Mouse (Mus musculus) midbrain, embryonic 12.5 days (tissue): ENCODE data around the gene Olfr1219. TPM values are rescaled to one million over a fixed set of nuclear protein-coding genes. Genes with fewer than 3 reads are reported as not detected.

Experiments used
- ATAC-seq: fragments of 200-750 bp; cut with Nextera tagmentation; 2 replicates; pipeline ENCODE4 v1.8.0; 2017; ENCODE audit warnings: low read depth, moderate TSS enrichment, moderate library complexity; ENCODE audit not compliant: low FRiP score
- H3K27ac ChIP-seq: fragments of 300-500 bp; sonication (generic); replicated peaks from 2 replicates; pipeline ENCODE4 v1.5.1; 2016; ENCODE audit warnings: mild to moderate bottlenecking
- H3K27me3 ChIP-seq: fragments of 300-500 bp; sonication (generic); 2 replicates; pipeline ENCODE4 v1.6.1; 2016; ENCODE audit warnings: mild to moderate bottlenecking
- H3K36me3 ChIP-seq: fragments of 300-500 bp; sonication (generic); 2 replicates; pipeline ENCODE4 v1.6.1; 2016
- H3K4me1 ChIP-seq: fragments of 300-500 bp; sonication (generic); 2 replicates; pipeline ENCODE4 v1.6.1; 2016
- H3K4me2 ChIP-seq: fragments of 300-500 bp; sonication (generic); replicated peaks from 2 replicates; pipeline ENCODE4 v1.6.1; 2016; ENCODE audit warnings: mild to moderate bottlenecking, moderate library complexity
- H3K4me3 ChIP-seq: fragments of 300-500 bp; sonication (generic); 2 replicates; pipeline ENCODE4 v1.5.1; 2016; ENCODE audit warnings: mild to moderate bottlenecking
- H3K9ac ChIP-seq: fragments of 300-500 bp; sonication (generic); replicated peaks from 2 replicates; pipeline ENCODE4 v1.6.1; 2016; ENCODE audit warnings: mild to moderate bottlenecking, moderate library complexity
- H3K9me3 ChIP-seq: fragments of 300-500 bp; sonication (generic); 2 replicates; pipeline ENCODE4 v1.6.1; 2016; ENCODE audit warnings: mild to moderate bottlenecking
- WGBS: fragments of 180-500 bp; shearing (Covaris S2); methylation state at CpG from one replicate; pipeline ENCODE4 v1.1.7; 2016; 5-methylcytosine and 5-hydroxymethylcytosine counted together
- polyA plus RNA-seq: library from polyadenylated mRNA; unstranded; fragments of >200 nt; fragmentation: Nextera tagmentation; extraction: Ambion mirVana; gene quantifications from 2 replicates; pipeline ENCODE4 v1.2.1, GENCODE M21; 2016

Gene Olfr1219
- polyA plus RNA-seq = not detected in 2 replicates

GRCm38 (mm10) chr2:89083413-89083812 is at the start of gene Olfr1219:
Gene Olfr1219, minus strand, starts transcription at chr2:89083513.
- 60% methylated on average over 1 of the region's 1 CpGs for WGBS
- Histone ChIP-seq H3K36me3 (no peaks in the 10 kb centered on the region), H3K27ac (no peak within 1 kb of the TSS), H3K4me2 (no peak within 1 kb of the TSS), H3K4me1 (no peaks in the 10 kb centered on the region), H3K4me3 (no peak within 1 kb of the TSS), H3K9me3 (no peaks in the 10 kb centered on the region), H3K27me3 (no peaks in the 10 kb centered on the region), H3K9ac (no peak within 1 kb of the TSS)
- no peak for ATAC-seq

DNA sequence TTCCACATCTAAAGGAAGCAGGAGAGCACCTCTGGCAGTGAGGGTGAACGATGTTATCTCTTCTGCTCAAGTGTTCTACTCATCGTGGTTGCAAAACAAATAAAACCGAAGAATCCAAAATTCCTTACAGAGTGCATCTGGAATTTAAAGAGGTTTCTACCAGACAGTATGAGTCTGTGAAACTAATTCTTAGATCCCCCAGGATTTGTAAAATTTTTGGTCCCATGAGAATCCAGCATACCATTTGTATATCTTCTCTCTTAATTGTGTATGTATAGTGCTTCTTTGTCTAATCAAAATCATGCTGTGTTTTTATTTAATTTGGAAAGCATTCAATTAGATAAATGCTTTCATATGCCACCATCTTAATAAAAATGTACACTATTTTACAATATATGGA is 49.6 kb upstream of the Olfr1219 start, which contains the start of gene Olfr1222:
Gene Olfr1222 (minus strand): TSS at position 101 of the 400 bp plus-strand sequence.
- H3K4me1 ChIP-seq = no peaks in the 10 kb centered on the region
- no peak within 1 kb of the TSS for H3K4me2 ChIP-seq
- no peak for ATAC-seq
- H3K27ac ChIP-seq = no peak within 1 kb of the TSS
- H3K36me3 ChIP-seq = no peaks in the 10 kb centered on the region
- WGBS = 84% methylated on average over 3 of the region's 3 CpGs
- H3K27me3 ChIP-seq = no peaks in the 10 kb centered on the region
- no peaks in the 10 kb centered on the region for H3K9me3 ChIP-seq
- no peak within 1 kb of the TSS for H3K9ac ChIP-seq
- H3K4me3 ChIP-seq = no peak within 1 kb of the TSS

- 90% methylated on average over 2 of the region's 2 CpGs for WGBS
- Histone ChIP-seq H3K4me3 (no peak within 1 kb of the TSS), H3K4me2 (no peak within 1 kb of the TSS), H3K9me3 (no peaks in the 10 kb centered on the region), H3K36me3 (no peaks in the 10 kb centered on the region), H3K27ac (no peak within 1 kb of the TSS), H3K4me1 (no peaks in the 10 kb centered on the region), H3K9ac (no peak within 1 kb of the TSS), H3K27me3 (no peaks in the 10 kb centered on the region)
- ATAC-seq = no peak
Observed at GRCm38 (mm10) chr2:89117183-89117582, 33.9 kb upstream of the Olfr1219 start, which contains the start of gene Olfr1221. Gene Olfr1221, minus strand, starts transcription at chr2:89117283.

- Histone ChIP-seq H3K27me3 (no peaks in the 10 kb centered on the region), H3K4me3 (no peak within 1 kb of the TSS), H3K9me3 (no peaks in the 10 kb centered on the region), H3K36me3 (no peaks in the 10 kb centered on the region), H3K9ac (no peak within 1 kb of the TSS), H3K4me2 (no peak within 1 kb of the TSS), H3K4me1 (no peaks in the 10 kb centered on the region), H3K27ac (no peak within 1 kb of the TSS)
- ATAC-seq = no peak
- WGBS = 86% methylated on average over 3 of the region's 3 CpGs
Observed at GRCm38 (mm10) chr2:89106735-89107134, 23.4 kb upstream of the Olfr1219 start, which contains the start of gene Olfr1220. Gene Olfr1220, minus strand, starts transcription at chr2:89106835.

DNA sequence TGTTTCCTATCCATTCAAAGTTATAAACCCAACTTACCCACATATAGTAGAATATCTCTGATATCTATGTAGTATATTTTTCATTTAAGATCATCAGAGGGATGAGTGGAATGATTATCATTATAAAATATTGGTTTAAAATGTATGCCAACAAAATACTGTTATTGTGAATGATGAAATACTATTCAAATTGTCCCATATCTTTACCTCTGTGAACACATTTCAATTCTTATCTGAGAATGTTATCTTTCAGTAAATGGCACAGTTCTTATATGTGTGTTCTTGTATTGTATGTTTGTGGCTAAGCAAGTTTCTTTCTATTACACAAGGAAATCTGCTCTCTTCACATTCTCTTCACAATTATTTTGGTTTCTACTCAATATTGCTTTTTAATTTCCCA is 22.3 kb upstream of the Olfr1219 start:
- no peak for ATAC-seq
- Histone ChIP-seq H3K4me2 (no peak overlapping the region), H3K36me3 (no peaks in the 10 kb centered on the region), H3K9me3 (no peaks in the 10 kb centered on the region), H3K4me3 (no peak overlapping the region), H3K27me3 (no peaks in the 10 kb centered on the region), H3K27ac (no peak overlapping the region), H3K9ac (no peak overlapping the region), H3K4me1 (no peaks in the 10 kb centered on the region)

- Histone ChIP-seq H3K27me3 (no peaks in the 10 kb centered on the region), H3K27ac (no peak overlapping the region), H3K4me2 (no peak overlapping the region), H3K9me3 (no peaks in the 10 kb centered on the region), H3K4me3 (no peak overlapping the region), H3K9ac (no peak overlapping the region), H3K36me3 (no peaks in the 10 kb centered on the region), H3K4me1 (no peaks in the 10 kb centered on the region)
- no peak for ATAC-seq
- 89% methylated on average over 1 of the region's 1 CpGs for WGBS
Observed at GRCm38 (mm10) chr2:89093848-89094247, 10.5 kb upstream of the Olfr1219 start.

DNA sequence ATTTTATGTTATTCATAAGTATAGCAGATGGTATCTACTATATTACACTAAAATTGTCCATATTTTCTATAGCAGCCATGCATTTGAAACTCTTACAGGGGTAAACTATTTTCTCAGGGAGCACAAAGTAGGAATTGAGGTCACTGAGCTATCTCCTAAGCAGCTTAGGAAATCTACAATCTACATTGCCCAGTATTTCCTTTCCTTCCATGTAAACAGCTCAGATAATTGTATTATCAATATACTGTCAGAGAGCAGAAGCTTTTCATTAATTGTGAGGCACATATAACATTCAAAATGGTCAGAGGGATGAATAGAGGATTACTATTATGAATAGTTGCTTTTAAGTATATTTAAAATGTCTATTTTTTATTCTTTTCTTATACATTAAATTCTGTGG is 1.8 kb downstream of the Olfr1219 start:
- H3K27ac ChIP-seq = no peak overlapping the region
- no peak overlapping the region for H3K4me3 ChIP-seq
- no peaks in the 10 kb centered on the region for H3K4me1 ChIP-seq
- no peak overlapping the region for H3K4me2 ChIP-seq
- no peaks in the 10 kb centered on the region for H3K27me3 ChIP-seq
- H3K9ac ChIP-seq = no peak overlapping the region
- no peaks in the 10 kb centered on the region for H3K9me3 ChIP-seq
- ATAC-seq = no peak
- no peaks in the 10 kb centered on the region for H3K36me3 ChIP-seq

DNA sequence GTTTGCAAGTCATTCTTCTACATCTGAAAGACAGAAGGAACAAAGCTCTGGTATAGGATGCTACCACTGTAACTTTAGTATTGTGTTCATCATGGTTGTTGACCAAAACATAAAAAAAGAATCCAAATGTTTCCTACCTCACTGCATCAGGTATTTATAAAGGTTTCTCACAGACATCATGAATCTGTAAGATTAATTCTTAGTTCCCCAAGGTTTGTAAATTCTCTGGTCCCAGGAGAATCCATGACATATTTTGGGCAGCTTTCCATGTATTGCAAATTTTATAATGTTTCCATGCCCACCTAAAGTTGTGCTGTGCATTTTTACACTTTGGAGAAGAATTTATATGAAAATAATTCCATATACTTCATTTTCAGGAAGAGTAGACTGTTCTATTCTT is 22.2 kb downstream of the Olfr1219 start, which contains the start of gene Olfr1218:
Gene Olfr1218 (minus strand): TSS at position 101 of the 400 bp plus-strand sequence.
- H3K4me1 ChIP-seq = no peaks in the 10 kb centered on the region
- ATAC-seq = no peak
- no peak within 1 kb of the TSS for H3K4me3 ChIP-seq
- H3K27ac ChIP-seq = no peak within 1 kb of the TSS
- no peaks in the 10 kb centered on the region for H3K9me3 ChIP-seq
- no peak within 1 kb of the TSS for H3K9ac ChIP-seq
- H3K36me3 ChIP-seq = no peaks in the 10 kb centered on the region
- no peak within 1 kb of the TSS for H3K4me2 ChIP-seq
- H3K27me3 ChIP-seq = no peaks in the 10 kb centered on the region

DNA sequence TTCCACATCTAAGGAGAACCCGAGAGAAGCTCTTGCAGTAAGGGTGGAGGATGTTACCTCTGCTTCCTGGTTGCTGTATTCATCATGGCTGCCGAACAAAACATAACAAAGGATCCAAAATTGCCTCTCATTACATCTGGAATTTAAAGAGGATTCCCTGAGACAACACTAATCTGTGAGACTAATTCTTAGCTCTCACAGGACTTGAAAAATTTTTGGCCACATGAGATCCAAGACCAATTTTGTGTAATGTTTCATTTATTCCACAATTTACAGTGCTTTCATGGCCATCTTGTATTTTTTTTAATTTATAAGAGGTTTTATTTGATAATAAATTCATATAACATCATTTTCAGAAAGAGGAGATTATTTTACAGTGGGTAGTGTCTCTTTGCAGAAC is 51.3 kb downstream of the Olfr1219 start, which contains the start of gene Olfr1217:
Gene Olfr1217 (minus strand): TSS at position 101 of the 400 bp plus-strand sequence.
- Histone ChIP-seq H3K9me3 (no peaks in the 10 kb centered on the region), H3K36me3 (no peaks in the 10 kb centered on the region), H3K27ac (no peak within 1 kb of the TSS), H3K4me1 (no peaks in the 10 kb centered on the region), H3K9ac (no peak within 1 kb of the TSS), H3K4me2 (no peak within 1 kb of the TSS), H3K27me3 (no peaks in the 10 kb centered on the region), H3K4me3 (no peak within 1 kb of the TSS)
- ATAC-seq = no peak
- WGBS = 70% methylated on average over 2 of the region's 2 CpGs

Other genes starting within 250 kb of the Olfr1219 start
- gene Olfr1204, start 234.2 kb downstream of the Olfr1219 start, polyA plus RNA-seq = not detected in 2 replicates
- gene Olfr1206, start 220.3 kb downstream of the Olfr1219 start, polyA plus RNA-seq = not detected in 2 replicates
- gene Olfr1208, start 181.2 kb downstream of the Olfr1219 start, polyA plus RNA-seq = not detected in 2 replicates
- gene Olfr1209, start 168.4 kb downstream of the Olfr1219 start, polyA plus RNA-seq = not detected in 2 replicates
- not detected in 2 replicates for gene Olfr1211, start 145.4 kb downstream of the Olfr1219 start, polyA plus RNA-seq
- not detected in 2 replicates for gene Olfr1212, start 129.5 kb downstream of the Olfr1219 start, polyA plus RNA-seq
- not detected in 2 replicates for gene Gm13762, start 103.2 kb downstream of the Olfr1219 start, polyA plus RNA-seq
- not detected in 2 replicates for gene Olfr1214, start 90.9 kb downstream of the Olfr1219 start, polyA plus RNA-seq
- gene Olfr1215, start 76.5 kb downstream of the Olfr1219 start, polyA plus RNA-seq = not detected in 2 replicates
- not detected in 2 replicates for gene Olfr1216, start 65.2 kb downstream of the Olfr1219 start, polyA plus RNA-seq
- not detected in 2 replicates for gene Olfr1217, start 51.4 kb downstream of the Olfr1219 start, polyA plus RNA-seq
- gene Olfr1218, start 22.3 kb downstream of the Olfr1219 start, polyA plus RNA-seq = not detected in 2 replicates
- gene Olfr1220, start 23.3 kb upstream of the Olfr1219 start, polyA plus RNA-seq = not detected in 2 replicates
- gene Olfr1221, start 33.8 kb upstream of the Olfr1219 start, polyA plus RNA-seq = not detected in 2 replicates
- not detected in 2 replicates for gene Olfr1222, start 49.5 kb upstream of the Olfr1219 start, polyA plus RNA-seq
- gene Olfr1223, start 68.0 kb upstream of the Olfr1219 start, polyA plus RNA-seq = not detected in 2 replicates
- gene Olfr1224-ps1, start 80.6 kb upstream of the Olfr1219 start, polyA plus RNA-seq = not detected in 2 replicates
- gene Olfr1225, start 91.2 kb upstream of the Olfr1219 start, polyA plus RNA-seq = not detected in 2 replicates
- gene Olfr1226, start 116.5 kb upstream of the Olfr1219 start, polyA plus RNA-seq = not detected in 2 replicates
- gene Olfr1228, start 170.5 kb upstream of the Olfr1219 start, polyA plus RNA-seq = not detected in 2 replicates
- not detected in 2 replicates for gene Olfr1229, start 204.5 kb upstream of the Olfr1219 start, polyA plus RNA-seq
- gene Olfr1230, start 213.8 kb upstream of the Olfr1219 start, polyA plus RNA-seq = not detected in 2 replicates
- not detected in 2 replicates for gene Olfr1231, start 223.6 kb upstream of the Olfr1219 start, polyA plus RNA-seq
- not detected in 2 replicates for gene Olfr1232, start 246.2 kb upstream of the Olfr1219 start, polyA plus RNA-seq